Mouse (Mus musculus) erythroblast, embryonic 14.5 days (primary cell): Measurements from ENCODE around the gene Prps2.

Experiments used
- GATA1 ChIP-seq: IDR thresholded peaks from 2 replicates; pipeline ENCODE4 v1.6.1; 2012; ENCODE audit warnings: low read length, inconsistent platforms, mixed read lengths
- TAL1 ChIP-seq: IDR thresholded peaks from 3 replicates; pipeline ENCODE4 v1.6.1; 2012; ENCODE audit warnings: low read length, inconsistent platforms, mixed read lengths

DNA sequence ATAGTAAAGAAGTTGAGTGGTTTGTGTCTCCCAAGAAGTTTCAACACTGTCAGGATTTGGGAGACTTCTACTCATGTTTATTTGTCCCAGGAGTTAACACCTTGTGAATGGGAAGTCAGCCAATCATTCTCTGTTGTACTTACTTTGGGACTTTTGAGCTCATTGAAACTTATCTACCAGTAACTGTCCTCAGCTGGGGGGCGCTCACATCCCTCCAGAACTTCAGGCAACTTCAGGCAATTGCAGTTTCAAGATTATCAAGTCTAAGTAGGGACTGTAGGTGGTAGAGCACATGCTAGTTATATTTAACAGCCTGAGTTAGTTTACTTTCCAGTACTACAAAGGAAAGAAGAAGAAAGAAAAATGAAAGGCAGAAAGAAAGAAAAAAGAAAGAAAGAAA is 58.8 kb downstream of the Prps2 start:
- TF ChIP-seq TAL1 (no peak), GATA1 (no peak)
